Mouse (Mus musculus) E14TG2a.4 (cell line): ENCODE results near the gene Fxyd6.

Experiments
- CTCF ChIP-seq: conservative IDR thresholded peaks from 2 replicates; pipeline ENCODE4 v1.5.1; 2014; ENCODE audit warnings: low read length
- NANOG ChIP-seq: IDR thresholded peaks from 2 replicates; pipeline ENCODE4 v1.6.1; 2014; ENCODE audit warnings: borderline replicate concordance, low read length, mixed read lengths
- POU5F1 ChIP-seq: IDR thresholded peaks from 2 replicates; pipeline ENCODE4 v1.6.1; 2014; ENCODE audit warnings: low read length, borderline replicate concordance

DNA sequence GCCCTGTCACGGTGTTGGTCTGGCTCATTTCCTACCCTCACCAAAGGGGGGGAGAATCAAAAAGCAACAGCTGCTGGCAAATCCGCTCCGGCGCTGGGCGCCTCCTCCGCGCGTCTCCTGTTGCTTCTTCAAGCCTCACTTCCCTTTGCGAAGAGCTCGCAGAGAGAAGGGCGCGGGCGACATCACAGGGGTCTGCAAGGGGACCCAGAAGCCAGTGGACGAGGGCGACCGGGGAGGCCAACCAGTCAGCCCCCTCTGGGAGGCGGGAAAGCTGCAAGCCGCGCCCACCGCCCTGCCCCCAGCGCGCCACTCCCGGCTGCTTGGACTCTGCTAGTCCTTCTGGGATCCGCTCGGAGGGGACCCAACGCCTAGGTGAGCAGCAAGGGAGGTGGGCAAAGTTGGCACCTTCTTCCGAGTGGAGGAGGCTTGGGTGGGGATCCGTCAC is at the start of gene Fxyd6:
- TF ChIP-seq CTCF, result no peak
- no peak for TF ChIP-seq NANOG
- no peak for TF ChIP-seq POU5F1
